Mouse (Mus musculus): ENCODE measurements at regions not wholly inside any gene's neighbourhood (a gene's known extent, or its start where the extent isn't known, plus 50 kb on each side); places are given as distances from the start of the nearest gene placed in this dataset.

GRCm38 (mm10) chr13:41948241-41948640 is 100.8 kb upstream of the Adtrp start:
- no peak for DNase-seq (ENCODE audit: extremely low read depth)
- in situ Hi-C loops (cut with MboI; ENCODE audit: low pct_ligation_motif_present, low pct_unique_long_range_greater_than_20kb, low sequenced_read_pairs) = no loop called here
- Histone ChIP-seq H3K4me3 (replicated peaks in 1 of 3; ENCODE audit: low read depth in 2 of 3, low read length in 2 of 3, poor library complexity in 1 of 3) (no peak overlapping the region), H3K27ac (ENCODE audit: insufficient read depth, low read depth) (no peak overlapping the region), H3K9ac (ENCODE audit: insufficient read depth, low read depth) (no peak overlapping the region), H3K27me3 (replicated peaks) (no peaks in the 10 kb centered on the region), H3K4me1 (ENCODE audit: control insufficient read depth in 1 of 2, insufficient read depth in 2 of 2) (peaks cover 0 to 10% of the 10 kb centered on the region in 2 experiments; a peak in 2 of 4 replicates), H3K4me2 (ENCODE audit: insufficient read depth, low read depth, poor library complexity, severe bottlenecking) (no peak overlapping the region), H3K9me3 (replicated peaks; ENCODE audit: low read length) (no peaks in the 10 kb centered on the region), H3K36me3 (replicated peaks in 1 of 2; ENCODE audit: control insufficient read depth in 1 of 2, insufficient read depth in 1 of 2, low read length in 1 of 2) (no peaks in the 10 kb centered on the region), H3K79me2 (replicated peaks; ENCODE audit: control insufficient read depth, extremely low read depth, insufficient read depth, poor library complexity, severe bottlenecking) (no peaks in the 10 kb centered on the region)
- dilution Hi-C loops (cut with MboI; ENCODE audit: extremely low pct_ligation_motif_present, extremely low pct_unique_long_range_greater_than_20kb, low sequenced_read_pairs) = no loop called here
- no peak for TF ChIP-seq ZMIZ1 (IDR thresholded peaks at IDR 0.05; ENCODE audit: low read depth, low read length)
- no peak for TF ChIP-seq TBP (conservative IDR thresholded peaks at IDR 0.05; ENCODE audit: low read depth, low read length)
- no peak for TF ChIP-seq UBTF (IDR thresholded peaks at IDR 0.05; ENCODE audit: low read depth, low read length)
- no peak for TF ChIP-seq RAD21 (IDR thresholded peaks at IDR 0.05; ENCODE audit: low read depth, low read length)

DNA sequence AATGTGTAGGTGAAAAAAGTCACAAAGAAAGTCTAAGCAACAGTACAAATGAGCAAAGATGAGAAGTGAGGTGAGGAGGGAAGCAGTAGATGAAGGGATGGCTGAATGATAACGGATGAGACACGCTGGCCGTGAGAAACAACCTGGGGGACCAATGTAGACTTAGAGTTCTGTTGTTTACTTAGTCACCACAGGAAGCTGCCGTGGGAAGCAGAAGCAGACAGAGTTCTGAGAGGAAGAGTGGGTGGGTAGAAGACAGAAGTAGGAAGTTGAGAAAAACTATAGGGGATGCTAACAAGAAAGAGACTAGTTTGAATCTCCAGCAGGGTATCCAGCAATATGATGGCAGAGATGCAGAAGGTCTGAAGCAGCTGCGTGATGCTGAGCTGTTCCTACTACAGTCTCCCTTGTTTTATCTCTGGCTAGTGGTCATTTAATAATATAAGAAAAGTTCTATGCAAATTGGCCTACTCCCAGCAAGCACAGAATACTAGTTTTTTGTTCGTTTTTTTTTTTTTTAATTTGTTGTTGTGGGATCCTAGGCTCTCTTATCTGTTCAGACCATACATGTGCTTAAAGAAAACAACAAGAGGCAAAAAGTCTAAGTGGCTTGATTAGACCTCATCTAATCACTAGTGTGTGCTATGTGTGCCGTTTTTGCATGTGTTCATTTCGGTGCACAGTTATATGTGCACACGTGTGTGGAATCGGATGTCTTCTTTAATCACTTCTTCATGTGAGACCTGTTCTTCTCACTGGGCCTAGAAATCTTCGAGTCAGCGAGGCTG is 85.0 kb upstream of the Adtrp start:
- DNase-seq (ENCODE audit: extremely low read depth) = peak; percentile 13
- Histone ChIP-seq H3K4me1 (ENCODE audit: control insufficient read depth in 1 of 2, insufficient read depth in 2 of 2) (peaks cover 0 to 11% of the 10 kb centered on the region in 2 experiments; a peak in 2 of 4 replicates), H3K79me2 (replicated peaks; ENCODE audit: control insufficient read depth, extremely low read depth, insufficient read depth, poor library complexity, severe bottlenecking) (no peaks in the 10 kb centered on the region), H3K9me3 (replicated peaks; ENCODE audit: low read length) (peaks cover 18% of the 10 kb centered on the region), H3K27me3 (replicated peaks) (no peaks in the 10 kb centered on the region), H3K4me3 (replicated peaks in 1 of 3; ENCODE audit: low read depth in 2 of 3, low read length in 2 of 3, poor library complexity in 1 of 3) (no peak overlapping the region), H3K9ac (ENCODE audit: insufficient read depth, low read depth) (no peak overlapping the region), H3K36me3 (replicated peaks in 1 of 2; ENCODE audit: control insufficient read depth in 1 of 2, insufficient read depth in 1 of 2, low read length in 1 of 2) (no peaks in the 10 kb centered on the region), H3K27ac (ENCODE audit: insufficient read depth, low read depth) (no peak overlapping the region), H3K4me2 (ENCODE audit: insufficient read depth, low read depth, poor library complexity, severe bottlenecking) (no peak overlapping the region)
- dilution Hi-C loops (cut with MboI; ENCODE audit: extremely low pct_ligation_motif_present, extremely low pct_unique_long_range_greater_than_20kb, low sequenced_read_pairs) = no loop called here
- in situ Hi-C loops (cut with MboI; ENCODE audit: low pct_ligation_motif_present, low pct_unique_long_range_greater_than_20kb, low sequenced_read_pairs) = no loop called here
- TF ChIP-seq ETS1 (conservative IDR thresholded peaks at IDR 0.05; ENCODE audit: low read depth, low read length) (no peak), ZKSCAN1 (IDR thresholded peaks at IDR 0.05; ENCODE audit: borderline replicate concordance, low read depth, low read length) (no peak), ZMIZ1 (IDR thresholded peaks at IDR 0.05; ENCODE audit: low read depth, low read length) (no peak), NELFE (IDR thresholded peaks at IDR 0.05; ENCODE audit: low read depth, low read length) (no peak), HCFC1 (IDR thresholded peaks at IDR 0.05; ENCODE audit: low read depth, low read length) (no peak), IRF4 (IDR thresholded peaks at IDR 0.05; ENCODE audit: low read depth, low read length) (no peak), TCF12 (IDR thresholded peaks at IDR 0.05; ENCODE audit: low read depth, low read length) (no peak), POLR2AphosphoS2 (IDR thresholded peaks at IDR 0.05; ENCODE audit: low read depth, low read length) (no peak), MAFK (IDR thresholded peaks at IDR 0.05; ENCODE audit: insufficient replicate concordance, low read length) (no peak), E2F4 (IDR thresholded peaks at IDR 0.05; ENCODE audit: insufficient replicate concordance, low read depth, low read length) (no peak), RCOR1 (conservative IDR thresholded peaks at IDR 0.05; ENCODE audit: low read depth, low read length) (no peak), ZC3H11A (IDR thresholded peaks at IDR 0.05; ENCODE audit: low read depth, low read length) (no peak), UBTF (IDR thresholded peaks at IDR 0.05; ENCODE audit: low read depth, low read length) (no peak), GABPA (IDR thresholded peaks at IDR 0.05; ENCODE audit: insufficient replicate concordance, low read depth, low read length) (no peak), JUN (IDR thresholded peaks at IDR 0.05; ENCODE audit: insufficient read depth, low read depth, low read length) (no peak), ZNF384 (IDR thresholded peaks at IDR 0.05; ENCODE audit: low read depth, low read length) (no peak), MEF2A (IDR thresholded peaks at IDR 0.05; ENCODE audit: borderline replicate concordance, low read depth, low read length) (no peak), BHLHE40 (IDR thresholded peaks at IDR 0.05; ENCODE audit: low read depth, low read length) (no peak), MYC (IDR thresholded peaks at IDR 0.05; ENCODE audit: low read depth, low read length) (no peak)
